Mouse (Mus musculus) spleen, postnatal 10 days (tissue): ENCODE results near the gene Vmn1r72.
"Not testable (repeated sequence)": the region's sequence is repeated elsewhere in the genome, so short reads cannot be mapped to it uniquely, and the experiment has no call there.

ENCODE experiments used
- DNase-seq, 2 experiments: peaks; one replicate each; pipeline ENCODE4 v3.0.0; 2021 to 2022; ENCODE audit warnings: low spot score in 2 of 2

The Vmn1r72 gene

DNA sequence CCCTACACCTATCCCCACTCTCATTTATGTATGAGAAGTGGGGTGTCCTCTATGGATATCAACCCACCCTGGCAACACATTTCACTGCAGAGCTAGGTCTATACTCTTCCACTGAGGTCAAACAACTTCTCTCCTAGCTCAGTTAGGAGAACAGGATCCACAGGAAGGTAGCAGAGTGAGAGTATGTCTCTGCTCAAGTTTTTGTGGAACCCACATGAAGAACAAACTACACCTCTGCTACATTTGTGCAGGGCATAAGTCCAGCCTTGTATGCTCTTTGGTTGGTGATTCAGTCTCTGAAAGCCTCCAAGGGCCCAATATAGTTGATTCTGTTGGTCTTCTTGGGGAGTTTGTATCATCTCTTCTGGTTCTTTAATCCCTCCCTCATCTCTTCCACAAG lies at the start of gene Vmn1r72:
Vmn1r72 (minus strand) TSS at position 101 of the 400 bp plus-strand sequence.
- not testable (repeated sequence) for DNase-seq

DNA sequence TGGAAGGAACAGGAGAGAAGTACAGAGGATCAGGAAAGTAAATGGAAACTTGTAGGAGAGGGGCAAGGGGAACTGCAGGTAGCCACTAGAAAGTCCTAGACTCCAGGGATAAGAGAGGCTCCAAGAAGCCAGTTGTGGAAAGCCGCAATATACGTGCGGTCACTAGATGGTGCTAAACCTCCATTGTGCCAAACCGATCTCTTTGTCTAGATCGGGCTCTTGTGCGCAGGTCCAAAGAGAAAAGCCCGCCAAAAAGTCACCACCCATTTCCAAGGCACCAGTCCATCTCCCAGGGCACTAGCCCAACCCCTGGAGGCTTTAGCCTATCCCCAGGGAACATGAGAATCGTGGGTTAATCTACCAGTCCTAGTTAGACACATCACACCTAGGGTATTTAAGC lies 62.9 kb downstream of the Vmn1r72 start:
- not testable (repeated sequence) for DNase-seq
